Mouse (Mus musculus): ENCODE measurements around the gene Togaram1. TPM values are rescaled to one million over a fixed set of nuclear protein-coding genes. Genes with fewer than 3 reads are reported as not detected.

Togaram1 gene
- polyA plus RNA-seq (2015; fragmentation: Nextera tagmentation; extraction: Ambion mirVana), result 26.0 and 28.3 TPM in 2 replicates

GRCm38 (mm10) chr12:64965124-64966026 lies at the start of gene Togaram1, which contains the start of gene Klhl28:
Togaram1 (plus strand) TSS chr12:64965804.
Klhl28 (minus strand) TSS chr12:64965534.
- Histone ChIP-seq H3K27me3 (replicated peaks; ENCODE audit: control insufficient read depth, insufficient read depth, low read length) (no peaks in the 10 kb centered on the region), H3K9ac (replicated peaks; ENCODE audit: low read depth, low read length) (peak within 1 kb of the TSS; percentile 86), H3K36me3 (ENCODE audit: control insufficient read depth, insufficient read depth) (no peaks in the 10 kb centered on the region), H3K4me2 (ENCODE audit: low read length) (peak within 1 kb of the TSS; percentile 85), H3K4me1 (replicated peaks; ENCODE audit: control insufficient read depth, insufficient read depth, low read length) (peaks cover 29% of the 10 kb centered on the region), H3K9me3 (ENCODE audit: control insufficient read depth, low read length) (no peaks in the 10 kb centered on the region), H3K27ac (ENCODE audit: low read length) (peak within 1 kb of the TSS; percentile 66), H3K4me3 (replicated peaks; ENCODE audit: low read length) (peak within 1 kb of the TSS; percentile 89)
- under 1% methylated on average over 45 of the region's 45 CpGs for WGBS
- peak; percentile 99 for ATAC-seq

GRCm38 (mm10) chr12:64916735-64917134 lies 48.9 kb upstream of the Togaram1 start:
- Histone ChIP-seq H3K4me3 (replicated peaks; ENCODE audit: low read length) (no peak overlapping the region), H3K36me3 (ENCODE audit: control insufficient read depth, insufficient read depth) (no peaks in the 10 kb centered on the region), H3K9ac (replicated peaks; ENCODE audit: low read depth, low read length) (no peak overlapping the region), H3K4me2 (ENCODE audit: low read length) (no peak overlapping the region), H3K9me3 (ENCODE audit: control insufficient read depth, low read length) (no peaks in the 10 kb centered on the region), H3K27me3 (replicated peaks; ENCODE audit: control insufficient read depth, insufficient read depth, low read length) (no peaks in the 10 kb centered on the region), H3K27ac (ENCODE audit: low read length) (no peak overlapping the region), H3K4me1 (replicated peaks; ENCODE audit: control insufficient read depth, insufficient read depth, low read length) (peaks cover 4% of the 10 kb centered on the region; the same call in 1 of the 2 replicates)
- ATAC-seq, result no peak

GRCm38 (mm10) chr12:64917578-64918471 lies 47.8 kb upstream of the Togaram1 start, which contains the start of gene Gm527:
Gm527 (plus strand) TSS chr12:64917906.
- WGBS, result under 1% methylated on average over 84 of the region's 93 CpGs
- peak within 1 kb of the TSS; percentile 50 for H3K27ac ChIP-seq (ENCODE audit: low read length)
- peak within 1 kb of the TSS; percentile 78 for H3K4me2 ChIP-seq (ENCODE audit: low read length)
- H3K27me3 ChIP-seq (replicated peaks; ENCODE audit: control insufficient read depth, insufficient read depth, low read length), result no peaks in the 10 kb centered on the region
- H3K9ac ChIP-seq (replicated peaks; ENCODE audit: low read depth, low read length), result peak within 1 kb of the TSS; percentile 86
- no peaks in the 10 kb centered on the region for H3K9me3 ChIP-seq (ENCODE audit: control insufficient read depth, low read length)
- peaks cover 4% of the 10 kb centered on the region; the same call in 1 of the 2 replicates for H3K4me1 ChIP-seq (replicated peaks; ENCODE audit: control insufficient read depth, insufficient read depth, low read length)
- H3K4me3 ChIP-seq (replicated peaks; ENCODE audit: low read length), result peak within 1 kb of the TSS; percentile 84
- H3K36me3 ChIP-seq (ENCODE audit: control insufficient read depth, insufficient read depth), result peaks cover 2% of the 10 kb centered on the region; the same call in 1 of the 2 replicates
- ATAC-seq, result peak; percentile 100

GRCm38 (mm10) chr12:64937493-64937892 lies 28.1 kb upstream of the Togaram1 start:
- Histone ChIP-seq H3K36me3 (ENCODE audit: control insufficient read depth, insufficient read depth) (peaks cover 8% of the 10 kb centered on the region; the same call in 1 of the 2 replicates), H3K27me3 (replicated peaks; ENCODE audit: control insufficient read depth, insufficient read depth, low read length) (no peaks in the 10 kb centered on the region), H3K4me2 (ENCODE audit: low read length) (no peak overlapping the region), H3K9ac (replicated peaks; ENCODE audit: low read depth, low read length) (no peak overlapping the region), H3K9me3 (ENCODE audit: control insufficient read depth, low read length) (no peaks in the 10 kb centered on the region), H3K4me3 (replicated peaks; ENCODE audit: low read length) (no peak overlapping the region), H3K27ac (ENCODE audit: low read length) (no peak overlapping the region), H3K4me1 (replicated peaks; ENCODE audit: control insufficient read depth, insufficient read depth, low read length) (no peaks in the 10 kb centered on the region)
- 84% methylated on average over 2 of the region's 2 CpGs for WGBS
- ATAC-seq, result no peak

DNA sequence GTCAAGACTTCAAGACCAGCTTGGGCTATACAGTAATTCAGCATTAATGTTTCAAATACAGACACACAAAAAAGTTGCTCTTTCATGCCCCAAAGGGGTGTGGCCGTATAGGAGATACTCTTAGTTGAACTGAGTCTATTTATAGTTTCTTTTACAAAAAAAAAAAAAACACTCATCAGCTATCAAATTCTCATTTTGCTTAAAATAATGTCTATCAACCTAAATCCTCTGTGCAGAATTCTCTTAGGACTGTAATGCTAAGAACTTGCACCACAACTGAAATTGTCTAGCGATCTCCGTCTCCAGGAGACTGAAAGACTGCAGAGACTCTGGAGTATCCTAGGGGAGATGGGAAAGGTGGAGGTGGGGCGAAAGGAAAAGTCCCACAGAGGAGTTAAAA lies 1.0 kb upstream of the Togaram1 start:
- Histone ChIP-seq H3K27me3 (replicated peaks; ENCODE audit: control insufficient read depth, insufficient read depth, low read length) (no peaks in the 10 kb centered on the region), H3K9ac (replicated peaks; ENCODE audit: low read depth, low read length) (peak overlapping the region; percentile 57), H3K9me3 (ENCODE audit: control insufficient read depth, low read length) (no peaks in the 10 kb centered on the region), H3K4me2 (ENCODE audit: low read length) (peak overlapping the region; percentile 62), H3K27ac (ENCODE audit: low read length) (no peak overlapping the region), H3K4me1 (replicated peaks; ENCODE audit: control insufficient read depth, insufficient read depth, low read length) (peaks cover 26% of the 10 kb centered on the region), H3K36me3 (ENCODE audit: control insufficient read depth, insufficient read depth) (no peaks in the 10 kb centered on the region), H3K4me3 (replicated peaks; ENCODE audit: low read length) (peak overlapping the region; percentile 89)
- ATAC-seq, result no peak
- 28% methylated on average over 4 of the region's 4 CpGs for WGBS

- ATAC-seq, result no peak; the same call in 1 of the 2 replicates
- peak overlapping the region; percentile 89 for H3K4me3 ChIP-seq (replicated peaks; ENCODE audit: low read length)
- H3K4me2 ChIP-seq (ENCODE audit: low read length), result peak overlapping the region; percentile 85
- H3K36me3 ChIP-seq (ENCODE audit: control insufficient read depth, insufficient read depth), result no peaks in the 10 kb centered on the region
- 0% methylated on average over 44 of the region's 44 CpGs for WGBS
- peaks cover 37% of the 10 kb centered on the region for H3K4me1 ChIP-seq (replicated peaks; ENCODE audit: control insufficient read depth, insufficient read depth, low read length)
- no peaks in the 10 kb centered on the region for H3K9me3 ChIP-seq (ENCODE audit: control insufficient read depth, low read length)
- H3K9ac ChIP-seq (replicated peaks; ENCODE audit: low read depth, low read length), result peak overlapping the region; percentile 86
- H3K27ac ChIP-seq (ENCODE audit: low read length), result peak overlapping the region; percentile 66
- no peaks in the 10 kb centered on the region for H3K27me3 ChIP-seq (replicated peaks; ENCODE audit: control insufficient read depth, insufficient read depth, low read length)
Observed at GRCm38 (mm10) chr12:64966101-64966631, 562 bp downstream of the Togaram1 start.

- Histone ChIP-seq H3K4me2 (ENCODE audit: low read length) (peak overlapping the region; percentile 85), H3K9me3 (ENCODE audit: control insufficient read depth, low read length) (no peaks in the 10 kb centered on the region), H3K27ac (ENCODE audit: low read length) (no peak overlapping the region; the same call in 1 of the 2 replicates), H3K4me3 (replicated peaks; ENCODE audit: low read length) (peak overlapping the region; percentile 89), H3K4me1 (replicated peaks; ENCODE audit: control insufficient read depth, insufficient read depth, low read length) (peaks cover 41% of the 10 kb centered on the region), H3K27me3 (replicated peaks; ENCODE audit: control insufficient read depth, insufficient read depth, low read length) (no peaks in the 10 kb centered on the region), H3K9ac (replicated peaks; ENCODE audit: low read depth, low read length) (peak overlapping the region; percentile 86), H3K36me3 (ENCODE audit: control insufficient read depth, insufficient read depth) (no peaks in the 10 kb centered on the region)
- 3% methylated on average over 19 of the region's 19 CpGs for WGBS
- no peak for ATAC-seq
Observed at GRCm38 (mm10) chr12:64966652-64967435, 1.2 kb downstream of the Togaram1 start.

- Histone ChIP-seq H3K27ac (ENCODE audit: low read length) (no peak overlapping the region), H3K4me2 (ENCODE audit: low read length) (peak overlapping the region; percentile 85), H3K9ac (replicated peaks; ENCODE audit: low read depth, low read length) (peak overlapping the region; percentile 86), H3K4me1 (replicated peaks; ENCODE audit: control insufficient read depth, insufficient read depth, low read length) (peaks cover 46% of the 10 kb centered on the region), H3K4me3 (replicated peaks; ENCODE audit: low read length) (peak overlapping the region; percentile 89), H3K36me3 (ENCODE audit: control insufficient read depth, insufficient read depth) (no peaks in the 10 kb centered on the region), H3K27me3 (replicated peaks; ENCODE audit: control insufficient read depth, insufficient read depth, low read length) (no peaks in the 10 kb centered on the region), H3K9me3 (ENCODE audit: control insufficient read depth, low read length) (no peaks in the 10 kb centered on the region)
- ATAC-seq, result no peak
- under 1% methylated on average over 9 of the region's 9 CpGs for WGBS
Observed at GRCm38 (mm10) chr12:64967470-64967869, 1.9 kb downstream of the Togaram1 start.

All from forebrain, embryonic 16.5 days (tissue).